12 mouse cellular contexts compared by ENCODE assay signal in the genomic region with DNA sequence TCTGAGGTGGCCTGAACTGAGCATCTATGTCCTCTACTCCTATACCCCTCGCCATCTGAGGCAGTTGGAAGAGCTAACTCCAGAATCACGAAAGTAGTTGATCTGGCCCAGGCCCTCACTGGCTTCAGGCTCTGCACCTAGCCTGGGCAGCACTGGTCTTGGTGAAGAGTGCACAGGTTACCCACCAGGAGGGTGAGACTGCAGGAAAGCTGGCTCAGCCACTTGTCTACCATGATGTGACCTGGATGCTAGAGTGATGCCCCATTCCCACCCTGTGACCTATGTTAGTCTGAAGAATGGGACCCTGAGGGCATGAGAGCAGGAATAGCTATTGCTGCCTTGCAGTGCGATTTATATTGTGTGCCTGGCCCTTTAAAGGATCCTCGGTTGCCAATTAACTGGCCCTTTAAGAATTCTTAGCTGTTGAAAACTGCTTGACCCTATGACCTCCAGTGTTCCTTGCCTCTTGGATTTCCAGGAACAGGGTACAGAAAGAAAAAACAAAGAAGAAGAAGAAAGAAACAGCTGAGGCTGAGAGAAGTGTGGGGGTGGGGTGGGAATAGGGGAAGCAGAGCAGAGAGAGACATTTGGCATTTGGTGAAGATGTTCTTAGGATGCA.
DNase-seq lines count a peak whose midpoint lies in the region; ATAC-seq and TF ChIP-seq lines count a peak whose summit lies in the region.
"Had no signal": no experiment of that assay in that cellular context is flagged by ENCODE, and none has a peak within 500 bp of the region (broad histone marks: within the 10 kb centered on the region; RNA-seq: fewer than 3 reads in every experiment).

No protein-coding gene starts in this region.

- no peak for TF ChIP-seq POLR2A in lung, adult 2 months (IDR thresholded peaks at IDR 0.05; ENCODE audit: borderline replicate concordance, extremely low read depth, low read depth, low read length)

- no peak overlapping the region for H3K9ac ChIP-seq in forebrain, embryonic 11.5 days (ENCODE audit: low read length)
- no peak overlapping the region for H3K9ac ChIP-seq in forebrain, embryonic 15.5 days (replicated peaks)
- H3K9ac ChIP-seq in lung, postnatal 0 days (replicated peaks; ENCODE audit: low read depth) = no peak overlapping the region
- H3K9ac ChIP-seq in limb, embryonic 12.5 days (replicated peaks) = no peak overlapping the region
- H3K9ac ChIP-seq in stomach, embryonic 14.5 days (replicated peaks; ENCODE audit: low read depth, low read length) = no peak overlapping the region
- H3K9ac ChIP-seq: liver, embryonic 13.5 days had no signal

- 0 out of 2 replicates have a peak, but pooled peaks have one; percentile 31 for TF ChIP-seq EP300 in lung, postnatal 0 days (IDR thresholded peaks at IDR 0.05)

- no peak overlapping the region for H3K4me2 ChIP-seq in forebrain, embryonic 11.5 days (ENCODE audit: low read depth, low read length, severe bottlenecking)
- no peak overlapping the region for H3K4me2 ChIP-seq in forebrain, embryonic 15.5 days (replicated peaks)
- H3K4me2 ChIP-seq in lung, postnatal 0 days (replicated peaks; ENCODE audit: low read depth, low read length) = no peak overlapping the region
- no peak overlapping the region for H3K4me2 ChIP-seq in limb, embryonic 12.5 days
- H3K4me2 ChIP-seq in stomach, embryonic 14.5 days (replicated peaks; ENCODE audit: low read depth, low read length) = no peak overlapping the region
- H3K4me2 ChIP-seq: liver, embryonic 13.5 days had no signal

- H3K4me3 ChIP-seq in forebrain, embryonic 11.5 days (ENCODE audit: low read depth, low read length) = no peak overlapping the region
- H3K4me3 ChIP-seq in forebrain, embryonic 15.5 days = no peak overlapping the region
- H3K4me3 ChIP-seq in lung, postnatal 0 days (ENCODE audit: low read depth, low read length) = no peak overlapping the region
- H3K4me3 ChIP-seq in lung, adult 2 months (replicated peaks; ENCODE audit: extremely low read depth, low read depth, low read length) = no peak overlapping the region
- no peak overlapping the region for H3K4me3 ChIP-seq in limb, embryonic 12.5 days (replicated peaks)
- no peak overlapping the region for H3K4me3 ChIP-seq in stomach, embryonic 14.5 days (ENCODE audit: low read depth, low read length)
- H3K4me3 ChIP-seq: erythroblast, embryonic 14.5 days; liver, embryonic 13.5 days had no signal

- H3K36me3 ChIP-seq in forebrain, embryonic 11.5 days (ENCODE audit: control insufficient read depth, insufficient read depth, low read length) = no peaks in the 10 kb centered on the region
- H3K36me3 ChIP-seq in forebrain, embryonic 15.5 days = no peaks in the 10 kb centered on the region
- H3K36me3 ChIP-seq in lung, postnatal 0 days (ENCODE audit: insufficient read depth, low read length) = no peaks in the 10 kb centered on the region
- H3K36me3 ChIP-seq in limb, embryonic 12.5 days = no peaks in the 10 kb centered on the region
- no peaks in the 10 kb centered on the region for H3K36me3 ChIP-seq in stomach, embryonic 14.5 days (ENCODE audit: control insufficient read depth, insufficient read depth, low read length)
- H3K36me3 ChIP-seq: liver, embryonic 13.5 days had no signal

- no peaks in the 10 kb centered on the region; the same call in 1 of the 2 replicates for H3K4me1 ChIP-seq in forebrain, embryonic 11.5 days (replicated peaks; ENCODE audit: control insufficient read depth, insufficient read depth, low read length)
- H3K4me1 ChIP-seq in forebrain, embryonic 15.5 days = no peaks in the 10 kb centered on the region
- no peaks in the 10 kb centered on the region for H3K4me1 ChIP-seq in lung, postnatal 0 days (ENCODE audit: insufficient read depth, low read depth, low read length)
- H3K4me1 ChIP-seq in lung, adult 2 months (ENCODE audit: control insufficient read depth, insufficient read depth, low read length) = no peaks in the 10 kb centered on the region
- H3K4me1 ChIP-seq in limb, embryonic 12.5 days (replicated peaks) = peaks cover 12% of the 10 kb centered on the region
- no peaks in the 10 kb centered on the region for H3K4me1 ChIP-seq in stomach, embryonic 14.5 days (ENCODE audit: control insufficient read depth, insufficient read depth, low read length)
- H3K4me1 ChIP-seq: liver, embryonic 13.5 days had no signal

- H3K27me3 ChIP-seq in forebrain, embryonic 11.5 days (ENCODE audit: control insufficient read depth, insufficient read depth, low read length) = no peaks in the 10 kb centered on the region
- no peaks in the 10 kb centered on the region for H3K27me3 ChIP-seq in forebrain, embryonic 15.5 days
- no peaks in the 10 kb centered on the region for H3K27me3 ChIP-seq in lung, postnatal 0 days (replicated peaks; ENCODE audit: insufficient read depth, low read length)
- H3K27me3 ChIP-seq in limb, embryonic 12.5 days = no peaks in the 10 kb centered on the region
- H3K27me3 ChIP-seq in stomach, embryonic 14.5 days (ENCODE audit: control insufficient read depth, insufficient read depth, low read length) = no peaks in the 10 kb centered on the region
- H3K27me3 ChIP-seq: liver, embryonic 13.5 days had no signal

- whole genome bisulfite sequencing in forebrain, embryonic 11.5 days = 35% methylated on average over 4 of the region's 4 CpGs
- 40% methylated on average over 4 of the region's 4 CpGs for WGBS in forebrain, embryonic 15.5 days
- WGBS in lung, postnatal 0 days = 53% methylated on average over 4 of the region's 4 CpGs
- 65% methylated on average over 4 of the region's 4 CpGs for WGBS in lung, adult 2 months
- 43% methylated on average over 4 of the region's 4 CpGs for WGBS in limb, embryonic 12.5 days
- WGBS in stomach, embryonic 14.5 days = 67% methylated on average over 4 of the region's 4 CpGs

- peak; percentile 52 for ATAC-seq in forebrain, embryonic 11.5 days (replicated peaks; ENCODE audit: low FRiP score)
- no peak for ATAC-seq in forebrain, embryonic 15.5 days (replicated peaks)
- ATAC-seq in lung, postnatal 0 days = peak; percentile 56
- ATAC-seq in limb, embryonic 12.5 days (ENCODE audit: insufficient number of reproducible peaks, insufficient read depth, low FRiP score, low TSS enrichment, low read depth) = peak; percentile 56; the same call in 1 of the 2 replicates
- ATAC-seq in stomach, embryonic 14.5 days (ENCODE audit: insufficient number of reproducible peaks, insufficient read depth, low FRiP score, low read depth) = 0 out of 2 replicates have a peak, but pooled peaks have one; percentile 33

- TF ChIP-seq CTCF in lung, postnatal 0 days (IDR thresholded peaks at IDR 0.05) = no peak
- no peak for TF ChIP-seq CTCF in lung, adult 2 months (IDR thresholded peaks at IDR 0.05; ENCODE audit: insufficient read depth, low read length)

- no peak overlapping the region for H3K27ac ChIP-seq in forebrain, embryonic 11.5 days (ENCODE audit: low read depth, low read length)
- H3K27ac ChIP-seq in forebrain, embryonic 15.5 days (replicated peaks) = no peak overlapping the region
- no peak overlapping the region for H3K27ac ChIP-seq in lung, postnatal 0 days (ENCODE audit: low read length)
- no peak overlapping the region for H3K27ac ChIP-seq in limb, embryonic 12.5 days
- no peak overlapping the region for H3K27ac ChIP-seq in stomach, embryonic 14.5 days (ENCODE audit: low read length)
- H3K27ac ChIP-seq: liver, embryonic 13.5 days had no signal

- no peaks in the 10 kb centered on the region; the same call in 1 of the 2 replicates for H3K9me3 ChIP-seq in forebrain, embryonic 11.5 days (ENCODE audit: control insufficient read depth, low read length)
- H3K9me3 ChIP-seq in forebrain, embryonic 15.5 days = no peaks in the 10 kb centered on the region
- no peaks in the 10 kb centered on the region for H3K9me3 ChIP-seq in lung, postnatal 0 days (ENCODE audit: low read length)
- no peaks in the 10 kb centered on the region for H3K9me3 ChIP-seq in limb, embryonic 12.5 days
- no peaks in the 10 kb centered on the region for H3K9me3 ChIP-seq in stomach, embryonic 14.5 days (ENCODE audit: control insufficient read depth, low read depth, low read length)
- H3K9me3 ChIP-seq: liver, embryonic 13.5 days had no signal

- DNase-seq in forebrain, embryonic 11.5 days (ENCODE audit: low spot score) = peak; percentile 50
- DNase-seq in lung, postnatal 0 days (ENCODE audit: low spot score) = peak; percentile 64
- no peak for DNase-seq in lung, adult 2 months
- DNase-seq in spleen, postnatal 36 days (ENCODE audit: low spot score in 2 of 2) = no peak
- no peak for DNase-seq in cerebellum, adult 11 months
- DNase-seq: adrenal gland, adult 2 months; cerebellum, adult 11-12 months; liver, embryonic 13.5 days had no signal

Comparison
In these comparisons a context has a peak if more than half of its experiments do, and no peak if none do; other contexts are left out.
1. DNase-seq: peak in forebrain, embryonic 11.5 days (single experiment) and lung, postnatal 0 days (single experiment); none in lung, adult 2 months (single experiment), spleen, postnatal 36 days (0 of 2) and cerebellum, adult 11 months (single experiment).